Mouse (Mus musculus) embryonic facial prominence, embryonic 14.5 days (tissue): ENCODE measurements around the gene Dapp1. TPM values are rescaled to one million over a fixed set of nuclear protein-coding genes. Genes with fewer than 3 reads are reported as not detected.

Source experiments
- ATAC-seq: fragments of 200-750 bp; cut with Nextera tagmentation; 2 replicates; pipeline ENCODE4 v1.8.0; 2017; ENCODE audit warnings: low read depth, moderate number of reproducible peaks, moderate TSS enrichment
- DNase-seq: peaks from one replicate; pipeline ENCODE4 v3.0.0-alpha.2; 2015; ENCODE audit warnings: low spot score
- H3K27ac ChIP-seq: fragments of 300-500 bp; sonication (generic); replicated peaks from 2 replicates; pipeline ENCODE4 v1.5.1; 2014; ENCODE audit warnings: low read depth, mild to moderate bottlenecking, low read length, moderate library complexity
- H3K27me3 ChIP-seq: fragments of 300-500 bp; sonication (generic); replicated peaks from 2 replicates; pipeline ENCODE4 v1.6.1; 2014; ENCODE audit warnings: low read length; ENCODE audit not compliant: control insufficient read depth, insufficient read depth
- H3K36me3 ChIP-seq: fragments of 300-500 bp; sonication (generic); 2 replicates; pipeline ENCODE4 v1.6.1; 2014; ENCODE audit warnings: low read length, mixed read lengths; ENCODE audit not compliant: control insufficient read depth, insufficient read depth
- H3K4me1 ChIP-seq: fragments of 300-500 bp; sonication (generic); 2 replicates; pipeline ENCODE4 v1.6.1; 2014; ENCODE audit warnings: antibody characterized with exemption, low read length; ENCODE audit not compliant: control insufficient read depth, insufficient read depth
- H3K4me2 ChIP-seq: fragments of 300-500 bp; sonication (generic); 2 replicates; pipeline ENCODE4 v1.6.1; 2014; ENCODE audit warnings: low read depth, mild to moderate bottlenecking, low read length, moderate library complexity, mixed read lengths
- H3K4me3 ChIP-seq: fragments of 300-500 bp; sonication (generic); 2 replicates; pipeline ENCODE4 v1.5.1; 2014; ENCODE audit warnings: low read depth, mild to moderate bottlenecking, low read length
- H3K9ac ChIP-seq: fragments of 300-500 bp; sonication (generic); 2 replicates; pipeline ENCODE4 v1.6.1; 2014; ENCODE audit warnings: low read depth, mild to moderate bottlenecking, low read length, moderate library complexity, mixed read lengths
- H3K9me3 ChIP-seq: fragments of 300-500 bp; sonication (generic); 2 replicates; pipeline ENCODE4 v1.6.1; 2016; ENCODE audit warnings: low read length; ENCODE audit not compliant: control insufficient read depth
- WGBS: fragments of 180-500 bp; shearing (Covaris S2); extraction: QIAGEN DNeasy Blood & Tissue Kit; methylation state at CpG from one replicate; pipeline ENCODE4 v1.1.7; 2014; 5-methylcytosine and 5-hydroxymethylcytosine counted together
- polyA plus RNA-seq: library from polyadenylated mRNA; unstranded; fragments of >200 nt; fragmentation: Nextera tagmentation; extraction: Ambion mirVana; gene quantifications from 2 replicates; pipeline ENCODE4 v1.2.1, GENCODE M21; 2014

Dapp1 gene
- polyA plus RNA-seq, 1 experiment from 2014 or later = 9.4 TPM

DNA sequence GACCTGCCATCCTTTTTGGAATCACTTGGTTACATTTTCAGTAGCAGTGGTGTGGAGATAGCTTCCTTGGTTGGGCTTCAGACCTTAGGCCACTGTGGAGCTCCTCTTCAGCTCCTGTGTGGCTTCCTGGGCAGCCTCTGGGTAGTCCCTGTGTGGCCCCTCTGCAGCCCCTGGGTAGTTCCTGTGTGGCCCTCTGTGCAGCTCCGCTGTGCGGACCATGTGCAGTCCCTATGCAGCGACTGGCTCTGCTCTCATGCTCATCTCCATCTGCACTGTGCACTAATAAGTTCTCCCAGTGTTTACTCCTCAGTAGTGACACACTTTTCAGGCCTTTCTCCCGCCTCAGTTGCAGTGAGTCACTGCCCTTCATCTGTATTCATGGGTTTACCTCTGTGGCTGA lies 89.2 kb downstream of the Dapp1 start:
- H3K4me3 ChIP-seq = no peak overlapping the region
- no peaks in the 10 kb centered on the region for H3K27me3 ChIP-seq
- H3K4me1 ChIP-seq = no peaks in the 10 kb centered on the region
- H3K9ac ChIP-seq = no peak overlapping the region
- WGBS = 91% methylated on average over 4 of the region's 4 CpGs
- H3K36me3 ChIP-seq = peaks cover 53% of the 10 kb centered on the region
- no peak overlapping the region for H3K4me2 ChIP-seq
- ATAC-seq (no peak), DNase-seq (no peak)
- H3K27ac ChIP-seq = no peak overlapping the region
- peaks cover 5% of the 10 kb centered on the region; the same call in 1 of the 2 replicates for H3K9me3 ChIP-seq

DNA sequence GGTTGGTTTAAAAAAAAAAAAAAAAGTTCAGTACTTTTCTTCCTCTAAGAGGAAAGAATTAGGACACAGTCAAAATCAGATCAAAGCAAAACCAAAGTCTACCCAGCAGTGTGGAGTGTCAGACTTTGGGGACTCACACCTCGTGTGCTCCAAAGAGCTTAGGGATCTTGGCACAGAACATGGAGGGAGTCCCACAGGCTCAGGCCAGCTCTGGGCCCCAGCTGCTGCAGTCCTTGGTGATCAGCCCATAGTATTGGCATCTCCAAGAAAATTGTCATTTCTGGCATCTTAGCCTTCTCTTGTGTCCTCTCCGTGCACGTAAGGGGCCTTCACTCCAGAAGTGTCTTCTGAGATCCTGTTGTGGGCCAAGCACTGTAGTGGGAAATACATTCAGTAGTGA lies 90.3 kb downstream of the Dapp1 start:
- no peaks in the 10 kb centered on the region for H3K4me1 ChIP-seq
- no peak overlapping the region for H3K4me3 ChIP-seq
- peaks cover 5% of the 10 kb centered on the region; the same call in 1 of the 2 replicates for H3K9me3 ChIP-seq
- ATAC-seq (no peak), DNase-seq (no peak)
- no peak overlapping the region for H3K4me2 ChIP-seq
- 83% methylated on average over 3 of the region's 3 CpGs for WGBS
- no peak overlapping the region for H3K27ac ChIP-seq
- peaks cover 58% of the 10 kb centered on the region for H3K36me3 ChIP-seq
- no peak overlapping the region for H3K9ac ChIP-seq
- H3K27me3 ChIP-seq = no peaks in the 10 kb centered on the region

- no peak overlapping the region for H3K9ac ChIP-seq
- peaks cover 44% of the 10 kb centered on the region; the same call in 1 of the 2 replicates for H3K36me3 ChIP-seq
- DNase-seq (no peak), ATAC-seq (no peak)
- H3K9me3 ChIP-seq = no peaks in the 10 kb centered on the region
- H3K27ac ChIP-seq = no peak overlapping the region
- no peaks in the 10 kb centered on the region for H3K4me1 ChIP-seq
- no peak overlapping the region for H3K4me2 ChIP-seq
- WGBS = 78% methylated on average over 7 of the region's 7 CpGs
- H3K27me3 ChIP-seq = no peaks in the 10 kb centered on the region
- no peak overlapping the region for H3K4me3 ChIP-seq
These were observed 93.4 kb downstream of the Dapp1 start for GRCm38 (mm10) chr3:137887961-137888360.

- DNase-seq (no peak), ATAC-seq (no peak)
- H3K9me3 ChIP-seq = peaks cover 4% of the 10 kb centered on the region; the same call in 1 of the 2 replicates
- no peak overlapping the region for H3K4me2 ChIP-seq
- peaks cover 14% of the 10 kb centered on the region for H3K36me3 ChIP-seq
- no peak overlapping the region for H3K9ac ChIP-seq
- no peak overlapping the region for H3K4me3 ChIP-seq
- 94% methylated on average over 5 of the region's 5 CpGs for WGBS
- H3K27ac ChIP-seq = no peak overlapping the region
- H3K4me1 ChIP-seq = no peaks in the 10 kb centered on the region
- H3K27me3 ChIP-seq = no peaks in the 10 kb centered on the region
These were observed 100.3 kb downstream of the Dapp1 start for GRCm38 (mm10) chr3:137881093-137881492.

Other genes with a start within 250 kb of the Dapp1 start
- 1,328 and 1,383 TPM in 2 replicates for gene H2afz, start 117.1 kb downstream of the Dapp1 start, polyA plus RNA-seq
- 12.0 and 13.5 TPM in 2 replicates for gene Dnajb14, start 113.9 kb downstream of the Dapp1 start, polyA plus RNA-seq
- 108 and 112 TPM in 2 replicates for gene Lamtor3, start 63.0 kb downstream of the Dapp1 start, polyA plus RNA-seq
- 5.5 and 7.5 TPM in 2 replicates for gene 1110002E22Rik, start 83.5 kb upstream of the Dapp1 start, polyA plus RNA-seq
- gene Gm5105, start 85.8 kb upstream of the Dapp1 start, polyA plus RNA-seq = 0.26 and 0.75 TPM in 2 replicates
- gene Trmt10a, start 161.9 kb upstream of the Dapp1 start, polyA plus RNA-seq = 10.7 and 11.2 TPM in 2 replicates
- 6.3 TPM in 2 replicates for gene Mttp, start 163.4 kb upstream of the Dapp1 start, polyA plus RNA-seq
- 0.21 TPM in 1 of 2 replicates, not detected in the other for gene 4930579F01Rik, start 212.3 kb upstream of the Dapp1 start, polyA plus RNA-seq
- gene Adh7, start 236.2 kb upstream of the Dapp1 start, polyA plus RNA-seq = 4.8 and 5.2 TPM in 2 replicates